Mouse (Mus musculus) WW6 (cell line): ENCODE measurements around the gene Sh3glb1.

Source experiments
- DNase-seq: peaks from one replicate; pipeline ENCODE4 v3.0.0-alpha.2; 2013; ENCODE audit warnings: low read depth, low spot score

The Sh3glb1 gene

GRCm38 (mm10) chr3:144715033-144715432 lies 5.1 kb downstream of the Sh3glb1 start:
- DNase-seq, result no peak

- no peak for DNase-seq
Observed at GRCm38 (mm10) chr3:144714606-144715005, 5.5 kb downstream of the Sh3glb1 start.

GRCm38 (mm10) chr3:144714126-144714525 lies 6.0 kb downstream of the Sh3glb1 start:
- DNase-seq, result no peak

- DNase-seq, result no peak
Observed at GRCm38 (mm10) chr3:144711607-144712206, 8.4 kb downstream of the Sh3glb1 start.

GRCm38 (mm10) chr3:144708612-144709011 lies 11.5 kb downstream of the Sh3glb1 start:
- DNase-seq, result no peak

GRCm38 (mm10) chr3:144703959-144704358 lies 16.2 kb downstream of the Sh3glb1 start:
- no peak for DNase-seq

- DNase-seq, result no peak
Observed at GRCm38 (mm10) chr3:144698790-144699433, 21.2 kb downstream of the Sh3glb1 start.

- no peak for DNase-seq
Observed at GRCm38 (mm10) chr3:144697942-144698341, 22.2 kb downstream of the Sh3glb1 start.

GRCm38 (mm10) chr3:144697154-144697553 lies 23.0 kb downstream of the Sh3glb1 start:
- no peak for DNase-seq

- no peak for DNase-seq
Observed at GRCm38 (mm10) chr3:144694941-144695340, 25.2 kb downstream of the Sh3glb1 start.

- DNase-seq, result no peak
Observed at GRCm38 (mm10) chr3:144694040-144694439, 26.1 kb downstream of the Sh3glb1 start.

- no peak for DNase-seq
Observed at GRCm38 (mm10) chr3:144692052-144692451, 28.1 kb downstream of the Sh3glb1 start.

GRCm38 (mm10) chr3:144689236-144689635 lies 30.9 kb downstream of the Sh3glb1 start:
- DNase-seq, result peak; percentile 75

- DNase-seq, result no peak
Observed at GRCm38 (mm10) chr3:144688284-144688683, 31.9 kb downstream of the Sh3glb1 start.

- DNase-seq, result no peak
Observed at GRCm38 (mm10) chr3:144687618-144688017, 32.5 kb downstream of the Sh3glb1 start.

GRCm38 (mm10) chr3:144686146-144686545 lies 34.0 kb downstream of the Sh3glb1 start:
- DNase-seq, result no peak

GRCm38 (mm10) chr3:144683136-144683814 lies 36.9 kb downstream of the Sh3glb1 start:
- no peak for DNase-seq

- DNase-seq, result no peak
Observed at GRCm38 (mm10) chr3:144681542-144681941, 38.6 kb downstream of the Sh3glb1 start.

- DNase-seq, result no peak
Observed at GRCm38 (mm10) chr3:144679701-144680159, 40.4 kb downstream of the Sh3glb1 start.

- DNase-seq, result no peak
Observed at GRCm38 (mm10) chr3:144679137-144679536, 41.0 kb downstream of the Sh3glb1 start.

GRCm38 (mm10) chr3:144677751-144678150 lies 42.4 kb downstream of the Sh3glb1 start:
- DNase-seq, result no peak

- no peak for DNase-seq
Observed at GRCm38 (mm10) chr3:144676249-144676648, 43.9 kb downstream of the Sh3glb1 start.

GRCm38 (mm10) chr3:144672016-144672415 lies 48.1 kb downstream of the Sh3glb1 start:
- DNase-seq, result no peak
